Mouse (Mus musculus): ENCODE measurements around the gene Plod2.

- TF ChIP-seq CTCF (conservative IDR thresholded peaks at IDR 0.05; ENCODE audit: low read length): no peak
- no peak for TF ChIP-seq POU5F1 (IDR thresholded peaks at IDR 0.05; ENCODE audit: borderline replicate concordance, low read length)
Measured at GRCm38 (mm10) chr9:92617376-92617775, 75.4 kb downstream of the Plod2 start.

Measured in E14TG2a.4 (cell line).